Mouse (Mus musculus): ENCODE data around the gene Xcr1. TPM values are rescaled to one million over a fixed set of nuclear protein-coding genes. Genes with fewer than 3 reads are reported as not detected.

Xcr1 gene
- polyA plus RNA-seq (2015; fragmentation: Nextera tagmentation; extraction: Ambion mirVana) = not detected in 2 replicates

DNA sequence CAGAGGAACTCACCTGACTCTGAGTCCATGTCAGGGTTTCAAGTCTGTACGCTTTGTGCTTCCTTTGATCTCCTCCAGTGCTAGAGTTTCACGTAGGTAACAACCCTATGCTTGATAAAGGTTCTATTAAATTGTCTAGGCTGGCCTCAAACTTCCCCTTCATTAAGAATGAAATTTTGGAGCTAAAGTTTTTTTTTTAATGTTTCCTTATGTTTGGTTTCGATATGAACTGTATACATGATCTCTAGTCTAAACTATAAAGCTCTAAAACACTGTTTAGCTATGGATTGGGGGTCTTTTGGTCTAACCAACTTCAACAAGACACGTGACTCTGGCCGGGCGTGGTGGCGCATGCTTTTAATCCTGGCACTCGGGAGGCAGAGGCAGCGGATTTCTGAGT, at the start of gene Xcr1:
Xcr1 (minus strand) TSS at position 101 of the 400 bp plus-strand sequence.
- Histone ChIP-seq H3K9me3 (replicated peaks) (no peaks in the 10 kb centered on the region), H3K9ac (no peak within 1 kb of the TSS), H3K27ac (no peak within 1 kb of the TSS), H3K36me3 (no peaks in the 10 kb centered on the region), H3K4me1 (replicated peaks) (no peaks in the 10 kb centered on the region), H3K4me3 (no peak within 1 kb of the TSS), H3K4me2 (no peak within 1 kb of the TSS), H3K27me3 (no peaks in the 10 kb centered on the region)
- no peak for ATAC-seq (replicated peaks; ENCODE audit: insufficient number of reproducible peaks, insufficient read depth, low FRiP score, low read depth)
- 79% methylated on average over 9 of the region's 9 CpGs for WGBS

DNA sequence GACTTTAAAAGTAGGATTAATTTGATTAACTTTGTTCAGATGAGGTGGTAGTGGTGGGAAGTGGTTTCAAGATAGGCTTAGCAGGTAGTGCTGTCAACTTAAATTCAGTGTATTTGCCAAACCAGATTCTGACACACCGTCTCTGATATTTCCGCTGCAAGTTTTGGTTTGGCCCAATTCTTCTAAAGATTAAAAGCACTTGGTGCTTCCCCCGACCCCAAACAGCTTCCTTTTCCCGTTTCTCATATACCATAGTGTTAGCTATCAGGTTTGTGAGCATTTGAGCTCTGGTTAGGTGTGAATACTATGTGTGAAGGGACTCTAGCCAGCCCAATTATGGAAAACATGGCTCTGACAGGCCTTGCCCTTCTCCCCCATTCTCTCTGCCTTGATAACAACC, 10.2 kb upstream of the Xcr1 start:
- H3K36me3 ChIP-seq = no peaks in the 10 kb centered on the region
- WGBS = 52% methylated on average over 4 of the region's 4 CpGs
- ATAC-seq (replicated peaks; ENCODE audit: insufficient number of reproducible peaks, insufficient read depth, low FRiP score, low read depth) = no peak
- H3K9ac ChIP-seq = no peak overlapping the region
- no peak overlapping the region for H3K4me3 ChIP-seq
- H3K9me3 ChIP-seq (replicated peaks) = no peaks in the 10 kb centered on the region
- no peak overlapping the region for H3K27ac ChIP-seq
- H3K4me2 ChIP-seq = no peak overlapping the region
- no peaks in the 10 kb centered on the region for H3K27me3 ChIP-seq
- no peaks in the 10 kb centered on the region for H3K4me1 ChIP-seq (replicated peaks)

DNA sequence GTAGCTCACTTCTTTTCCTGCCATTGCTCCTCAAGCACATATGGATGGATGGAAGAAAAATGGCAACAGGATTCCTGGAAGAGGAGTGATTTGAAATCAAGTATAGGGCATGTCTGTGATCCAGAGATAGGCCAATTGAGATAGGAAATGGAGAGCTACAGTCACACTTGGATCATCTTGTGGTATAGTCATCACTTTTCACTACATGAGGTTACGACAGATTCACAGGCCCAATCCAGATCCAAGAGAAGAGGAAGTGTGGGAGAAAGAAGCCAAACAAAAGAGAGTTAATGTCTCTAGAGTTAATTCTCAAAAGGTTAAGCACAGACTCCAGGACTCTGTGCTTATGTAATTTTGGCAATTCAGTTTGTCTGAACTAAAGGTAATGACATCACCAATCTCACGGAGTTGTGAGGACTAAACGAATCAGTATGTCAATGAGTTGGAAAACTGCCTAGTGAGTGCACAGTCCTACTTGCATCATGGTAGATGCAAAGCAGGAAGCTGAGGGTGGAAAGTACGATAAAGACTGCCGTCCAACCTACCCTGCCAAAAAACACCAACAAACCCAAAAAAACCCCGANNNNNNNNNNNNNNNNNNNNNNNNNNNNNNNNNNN, 7.4 kb upstream of the Xcr1 start:
- WGBS = 47% methylated on average over 5 of the region's 6 CpGs
- H3K9me3 ChIP-seq (replicated peaks) = no peaks in the 10 kb centered on the region
- H3K9ac ChIP-seq = no peak overlapping the region
- H3K4me3 ChIP-seq = no peak overlapping the region
- no peaks in the 10 kb centered on the region for H3K4me1 ChIP-seq (replicated peaks)
- no peak for ATAC-seq (replicated peaks; ENCODE audit: insufficient number of reproducible peaks, insufficient read depth, low FRiP score, low read depth)
- no peak overlapping the region for H3K27ac ChIP-seq
- no peak overlapping the region for H3K4me2 ChIP-seq
- no peaks in the 10 kb centered on the region for H3K36me3 ChIP-seq
- no peaks in the 10 kb centered on the region for H3K27me3 ChIP-seq

DNA sequence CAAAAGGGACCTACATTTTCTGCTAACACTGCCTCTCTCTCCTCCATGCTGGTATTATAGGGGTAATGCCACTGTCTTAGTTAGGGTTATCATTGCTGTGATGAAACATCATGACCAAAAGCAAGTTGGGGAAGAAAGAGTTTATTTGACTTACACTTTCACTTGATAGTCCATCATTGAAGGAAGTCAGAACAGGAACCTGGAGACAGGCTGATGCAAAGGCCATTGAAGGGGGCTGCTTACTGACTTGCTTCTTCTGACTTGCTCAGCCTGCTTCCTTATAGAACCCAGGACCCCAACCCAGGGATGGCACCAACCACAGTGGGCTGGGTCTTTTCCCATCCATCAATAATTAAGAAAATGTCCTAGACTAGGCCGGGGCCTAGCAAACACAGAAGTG, 1.8 kb upstream of the Xcr1 start:
- H3K9me3 ChIP-seq (replicated peaks) = no peaks in the 10 kb centered on the region
- no peaks in the 10 kb centered on the region for H3K27me3 ChIP-seq
- H3K27ac ChIP-seq = no peak overlapping the region
- WGBS = 89% methylated on average over 1 of the region's 1 CpGs
- no peak overlapping the region for H3K4me2 ChIP-seq
- H3K4me1 ChIP-seq (replicated peaks) = no peaks in the 10 kb centered on the region
- no peak overlapping the region for H3K4me3 ChIP-seq
- H3K36me3 ChIP-seq = no peaks in the 10 kb centered on the region
- no peak for ATAC-seq (replicated peaks; ENCODE audit: insufficient number of reproducible peaks, insufficient read depth, low FRiP score, low read depth)
- H3K9ac ChIP-seq = no peak overlapping the region

DNA sequence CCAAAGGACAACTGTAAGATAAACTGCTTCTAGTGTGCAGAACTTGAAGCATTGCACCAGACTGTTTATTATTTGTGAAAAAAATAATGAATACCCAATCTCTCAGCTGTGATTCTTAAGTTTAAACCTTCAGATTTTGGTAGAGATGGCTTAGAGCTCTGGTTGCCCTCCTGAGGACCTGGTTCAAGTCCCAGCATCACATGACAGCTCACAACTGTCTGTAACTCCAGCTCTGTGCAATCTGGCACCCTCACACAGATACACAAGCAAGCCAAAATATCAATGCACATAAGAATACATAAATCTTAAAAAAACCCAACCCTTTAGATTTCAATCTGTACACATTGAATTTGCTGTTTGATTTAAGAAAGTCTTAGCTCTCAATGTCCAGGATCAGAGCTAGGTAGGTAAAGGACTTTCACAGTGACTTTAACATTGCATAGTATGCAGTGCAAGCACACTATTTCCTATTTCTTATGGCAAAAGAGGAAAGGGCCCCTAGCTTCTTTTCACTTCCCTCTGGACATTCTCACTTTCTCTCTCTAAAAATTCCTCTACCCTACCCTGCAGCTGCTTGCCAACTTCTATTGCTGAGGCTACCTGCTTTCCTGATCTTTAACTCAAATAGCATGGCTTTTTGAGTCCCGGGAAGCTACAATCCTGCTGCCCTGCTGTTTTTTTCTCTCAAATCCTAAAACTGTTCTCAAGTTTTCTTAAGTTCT, 1.2 kb upstream of the Xcr1 start:
- Histone ChIP-seq H3K4me3 (no peak overlapping the region), H3K9ac (no peak overlapping the region), H3K27ac (no peak overlapping the region), H3K4me1 (replicated peaks) (no peaks in the 10 kb centered on the region), H3K9me3 (replicated peaks) (no peaks in the 10 kb centered on the region), H3K4me2 (no peak overlapping the region), H3K36me3 (no peaks in the 10 kb centered on the region), H3K27me3 (no peaks in the 10 kb centered on the region)
- ATAC-seq (replicated peaks; ENCODE audit: insufficient number of reproducible peaks, insufficient read depth, low FRiP score, low read depth) = no peak
- WGBS = 72% methylated on average over 1 of the region's 1 CpGs

DNA sequence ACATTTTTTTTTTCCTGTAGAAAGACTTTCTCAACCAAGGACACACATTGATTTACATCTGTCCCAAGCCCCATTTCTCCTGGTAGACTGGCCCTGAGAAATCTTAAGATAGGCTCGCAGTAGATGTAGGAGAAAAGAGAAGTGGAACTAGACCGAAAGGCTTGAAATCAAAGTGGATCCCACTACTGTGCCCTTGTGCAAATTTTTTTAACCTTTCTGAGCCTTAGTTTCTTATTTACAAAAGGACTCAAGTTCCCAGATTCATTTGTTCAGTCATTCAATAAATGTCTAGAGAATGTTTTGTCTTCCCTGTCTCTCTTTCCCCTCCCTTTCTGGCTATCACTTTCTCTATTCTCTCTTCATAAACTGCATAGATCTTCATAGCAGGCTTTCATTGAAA, 5.0 kb downstream of the Xcr1 start:
- Histone ChIP-seq H3K27ac (no peak overlapping the region), H3K4me3 (no peak overlapping the region), H3K4me2 (no peak overlapping the region), H3K4me1 (replicated peaks) (peaks cover 3% of the 10 kb centered on the region; the same call in 1 of the 2 replicates), H3K27me3 (no peaks in the 10 kb centered on the region), H3K9ac (no peak overlapping the region), H3K36me3 (no peaks in the 10 kb centered on the region), H3K9me3 (replicated peaks) (no peaks in the 10 kb centered on the region)
- 79% methylated on average over 2 of the region's 2 CpGs for WGBS
- ATAC-seq (replicated peaks; ENCODE audit: insufficient number of reproducible peaks, insufficient read depth, low FRiP score, low read depth) = no peak

DNA sequence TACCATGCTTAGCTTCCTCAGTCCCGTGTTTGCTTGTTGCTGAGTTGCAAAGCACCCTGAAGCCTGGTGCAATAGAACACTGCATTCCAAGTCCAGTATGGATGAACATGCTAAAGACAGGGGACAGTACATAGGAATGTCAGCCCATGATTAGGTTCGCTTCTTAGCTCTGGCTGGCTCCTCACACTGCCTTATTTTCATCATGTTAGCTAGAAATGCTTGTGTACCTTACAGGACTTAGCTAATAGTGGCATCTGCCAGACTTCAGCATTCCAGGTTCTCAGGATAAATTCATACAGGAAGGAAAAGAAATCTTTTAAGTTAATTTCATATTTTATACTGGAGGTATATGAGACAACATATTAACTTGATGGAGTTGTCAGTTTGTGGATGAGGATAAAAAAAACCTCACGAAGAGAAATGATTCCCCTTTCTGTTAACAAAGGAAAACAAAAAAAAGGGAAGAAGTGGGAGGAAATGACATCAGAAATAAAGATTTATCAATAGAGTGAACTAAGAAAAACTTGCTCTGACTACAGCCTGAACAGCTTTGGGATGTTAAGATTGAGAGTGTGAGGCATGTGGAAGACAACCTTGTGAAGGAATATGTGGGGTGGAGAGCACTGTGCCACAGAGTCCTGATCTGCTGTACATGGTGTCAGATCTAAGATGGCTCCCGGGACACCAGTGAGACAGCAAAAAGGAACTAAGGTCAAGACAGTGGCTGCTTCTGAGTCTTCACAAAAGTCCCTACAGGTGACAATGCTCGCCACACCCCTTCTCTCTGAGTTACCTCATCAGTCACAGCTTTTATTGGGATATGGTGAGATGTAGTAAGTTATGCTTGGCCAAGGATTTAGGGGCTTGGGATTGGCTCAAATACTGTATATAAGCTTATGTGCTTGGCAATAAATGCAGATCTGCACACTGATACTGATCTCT, 9.1 kb downstream of the Xcr1 start:
- Histone ChIP-seq H3K9me3 (replicated peaks) (no peaks in the 10 kb centered on the region), H3K4me3 (peak overlapping the region; percentile 86), H3K4me2 (peak overlapping the region; percentile 67), H3K27ac (peak overlapping the region; percentile 1; the same call in 1 of the 2 replicates), H3K27me3 (no peaks in the 10 kb centered on the region), H3K4me1 (replicated peaks) (peaks cover 13% of the 10 kb centered on the region), H3K36me3 (no peaks in the 10 kb centered on the region), H3K9ac (0 out of 2 replicates have a peak overlapping the region, but pooled peaks have one; percentile 44)
- ATAC-seq (replicated peaks; ENCODE audit: insufficient number of reproducible peaks, insufficient read depth, low FRiP score, low read depth) = no peak
- WGBS = 57% methylated on average over 5 of the region's 5 CpGs

DNA sequence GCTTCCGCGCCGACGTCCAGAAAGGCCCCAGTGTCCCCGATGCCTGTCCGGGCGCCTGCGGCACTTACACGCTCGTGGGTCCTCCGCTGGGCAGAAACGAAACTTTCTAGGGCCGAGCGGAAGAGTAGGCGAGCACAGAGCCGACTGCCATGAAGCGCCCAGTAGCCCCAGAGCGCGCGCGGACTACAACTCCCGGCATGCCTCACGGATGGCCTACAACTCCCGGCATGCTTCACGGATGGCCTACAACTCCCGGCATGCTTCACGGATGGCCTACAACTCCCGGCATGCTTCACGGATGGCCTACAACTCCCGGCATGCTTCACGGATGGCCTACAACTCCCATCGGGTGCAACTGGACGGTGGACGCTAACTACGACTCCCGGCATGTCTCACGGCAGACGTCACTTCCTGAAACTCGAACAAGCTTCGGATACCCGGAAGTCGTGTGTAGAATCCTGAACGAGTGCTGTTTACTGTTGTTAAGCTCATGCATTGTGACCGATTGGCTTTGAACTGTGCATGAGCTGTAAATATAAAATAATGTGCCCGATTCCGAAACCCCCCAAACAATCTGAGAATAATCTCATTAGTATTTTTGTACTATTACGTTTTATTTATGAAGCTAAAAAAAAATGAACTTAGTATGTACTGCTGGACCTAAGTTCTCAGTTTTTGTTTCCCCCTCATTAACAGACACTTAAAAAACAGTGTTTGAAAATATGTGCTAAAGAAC, 9.9 kb downstream of the Xcr1 start, which contains the start of gene Fyco1:
Fyco1 (minus strand) TSS at position 187 of the 736 bp plus-strand sequence.
- H3K27me3 ChIP-seq = no peaks in the 10 kb centered on the region
- H3K27ac ChIP-seq = peak within 1 kb of the TSS; percentile 96
- WGBS = under 1% methylated on average over 47 of the region's 47 CpGs
- peak; percentile 94 for ATAC-seq (replicated peaks; ENCODE audit: insufficient number of reproducible peaks, insufficient read depth, low FRiP score, low read depth)
- H3K4me2 ChIP-seq = peak within 1 kb of the TSS; percentile 75
- H3K36me3 ChIP-seq = no peaks in the 10 kb centered on the region
- H3K4me1 ChIP-seq (replicated peaks) = peaks cover 13% of the 10 kb centered on the region
- H3K4me3 ChIP-seq = peak within 1 kb of the TSS; percentile 86
- H3K9ac ChIP-seq = peak within 1 kb of the TSS; percentile 87
- H3K9me3 ChIP-seq (replicated peaks) = no peaks in the 10 kb centered on the region

DNA sequence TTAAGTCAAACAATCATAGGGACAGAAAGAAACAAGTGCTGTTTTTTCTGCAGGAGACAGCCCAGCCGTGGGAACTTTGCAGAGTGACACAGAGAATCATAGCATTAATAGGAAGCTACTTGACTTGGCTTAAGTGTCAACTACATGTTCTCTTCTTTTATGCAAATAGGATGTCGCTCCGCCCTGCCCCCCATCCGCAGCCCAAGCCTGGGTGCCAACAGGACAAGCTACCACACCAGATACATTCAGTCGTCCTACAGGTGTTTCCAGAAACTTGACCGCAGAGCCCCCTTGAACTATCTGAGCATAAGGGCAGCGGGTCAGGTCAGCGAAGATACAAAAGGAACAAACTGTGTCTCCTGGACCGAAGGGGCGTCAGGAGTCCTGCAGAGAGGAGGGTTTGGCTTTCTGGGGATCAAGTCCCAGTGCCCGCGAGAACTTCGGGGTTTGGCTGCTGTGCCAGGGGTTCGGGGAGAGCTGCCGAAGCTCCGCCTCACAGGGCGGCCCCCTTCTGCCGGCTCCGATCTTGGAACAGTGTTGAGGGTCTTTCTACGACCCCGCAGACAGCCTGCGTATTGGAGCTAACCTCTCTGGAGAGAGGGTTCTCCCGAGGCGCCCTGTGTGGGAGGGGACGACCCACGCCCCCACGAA, 10.6 kb downstream of the Xcr1 start:
- peak overlapping the region; percentile 75 for H3K4me2 ChIP-seq
- peaks cover 18% of the 10 kb centered on the region for H3K4me1 ChIP-seq (replicated peaks)
- under 1% methylated on average over 27 of the region's 27 CpGs for WGBS
- H3K27ac ChIP-seq = peak overlapping the region; percentile 96
- H3K4me3 ChIP-seq = peak overlapping the region; percentile 86
- ATAC-seq (replicated peaks; ENCODE audit: insufficient number of reproducible peaks, insufficient read depth, low FRiP score, low read depth) = peak; percentile 65
- H3K27me3 ChIP-seq = no peaks in the 10 kb centered on the region
- no peaks in the 10 kb centered on the region for H3K9me3 ChIP-seq (replicated peaks)
- H3K9ac ChIP-seq = peak overlapping the region; percentile 87
- no peaks in the 10 kb centered on the region for H3K36me3 ChIP-seq

DNA sequence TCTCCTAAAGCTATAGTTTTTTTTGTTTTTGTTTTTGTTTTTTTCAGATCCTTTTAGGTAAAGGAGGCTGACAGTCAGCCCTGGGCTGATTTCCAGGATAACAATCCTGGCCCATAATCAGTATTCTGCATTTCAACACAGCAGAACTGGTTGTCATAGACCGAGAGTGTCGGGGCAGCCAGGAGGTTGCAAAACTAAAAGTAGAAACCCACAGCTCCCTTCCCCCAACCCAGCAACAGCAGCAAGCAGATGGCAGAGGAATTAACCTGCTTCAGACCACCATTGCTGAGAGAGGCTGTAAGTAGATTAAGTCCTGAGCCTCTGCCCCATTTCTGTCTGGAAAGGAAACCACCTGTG, 11.1 kb downstream of the Xcr1 start:
- 2% methylated on average over 2 of the region's 2 CpGs for WGBS
- peaks cover 23% of the 10 kb centered on the region for H3K4me1 ChIP-seq (replicated peaks)
- H3K4me3 ChIP-seq = peak overlapping the region; percentile 86
- H3K9me3 ChIP-seq (replicated peaks) = no peaks in the 10 kb centered on the region
- peak overlapping the region; percentile 75 for H3K4me2 ChIP-seq
- peak overlapping the region; percentile 96 for H3K27ac ChIP-seq
- H3K9ac ChIP-seq = peak overlapping the region; percentile 87
- no peaks in the 10 kb centered on the region for H3K27me3 ChIP-seq
- no peaks in the 10 kb centered on the region for H3K36me3 ChIP-seq
- no peak for ATAC-seq (replicated peaks; ENCODE audit: insufficient number of reproducible peaks, insufficient read depth, low FRiP score, low read depth)
